Mouse (Mus musculus) forebrain, embryonic 16.5 days (tissue): ENCODE measurements around the gene D430041D05Rik. TPM values are rescaled to one million over a fixed set of nuclear protein-coding genes. Genes with fewer than 3 reads are reported as not detected.
"Not testable (repeated sequence)": the region's sequence is repeated elsewhere in the genome, so short reads cannot be mapped to it uniquely, and the experiment has no call there.

ENCODE experiments used
- ATAC-seq: fragments of 200-750 bp; cut with Nextera tagmentation; 2 replicates; pipeline ENCODE4 v1.8.0; 2017; ENCODE audit warnings: mild to moderate bottlenecking, moderate library complexity
- H3K27ac ChIP-seq: fragments of 300-500 bp; sonication (generic); 2 replicates; pipeline ENCODE4 v1.5.1; 2014; ENCODE audit warnings: low read length, control low read depth
- H3K27me3 ChIP-seq: fragments of 300-500 bp; sonication (generic); replicated peaks from 2 replicates; pipeline ENCODE4 v1.6.1; 2014; ENCODE audit warnings: low read length; ENCODE audit not compliant: control insufficient read depth, insufficient read depth
- H3K36me3 ChIP-seq: fragments of 300-500 bp; sonication (generic); 2 replicates; pipeline ENCODE4 v1.6.1; 2014; ENCODE audit not compliant: control insufficient read depth, insufficient read depth
- H3K4me1 ChIP-seq: fragments of 300-500 bp; sonication (generic); replicated peaks from 2 replicates; pipeline ENCODE4 v1.6.1; 2014; ENCODE audit warnings: low read length; ENCODE audit not compliant: control insufficient read depth, insufficient read depth
- H3K4me2 ChIP-seq: fragments of 300-500 bp; sonication (generic); 2 replicates; pipeline ENCODE4 v1.6.1; 2014; ENCODE audit warnings: mild to moderate bottlenecking, low read length, control low read depth
- H3K4me3 ChIP-seq: fragments of 300-500 bp; sonication (generic); replicated peaks from 2 replicates; pipeline ENCODE4 v1.5.1; 2014; ENCODE audit warnings: mild to moderate bottlenecking, low read length, control low read depth
- H3K9ac ChIP-seq: fragments of 300-500 bp; sonication (generic); replicated peaks from 2 replicates; pipeline ENCODE4 v1.6.1; 2014; ENCODE audit warnings: low read depth, low read length, control low read depth
- H3K9me3 ChIP-seq: fragments of 300-500 bp; sonication (generic); 2 replicates; pipeline ENCODE4 v1.6.1; 2016; ENCODE audit warnings: low read length; ENCODE audit not compliant: control insufficient read depth
- WGBS: fragments of 180-500 bp; shearing (Covaris S2); extraction: QIAGEN DNeasy Blood & Tissue Kit; methylation state at CpG from one replicate; pipeline ENCODE4 v1.1.7; 2014; 5-methylcytosine and 5-hydroxymethylcytosine counted together
- polyA plus RNA-seq: library from polyadenylated mRNA; unstranded; fragments of >200 nt; fragmentation: Nextera tagmentation; extraction: Ambion mirVana; gene quantifications from 2 replicates; pipeline ENCODE4 v1.2.1, GENCODE M21; 2015

Gene D430041D05Rik
- polyA plus RNA-seq, 1 experiment from 2014 or later = 14.9 TPM

DNA sequence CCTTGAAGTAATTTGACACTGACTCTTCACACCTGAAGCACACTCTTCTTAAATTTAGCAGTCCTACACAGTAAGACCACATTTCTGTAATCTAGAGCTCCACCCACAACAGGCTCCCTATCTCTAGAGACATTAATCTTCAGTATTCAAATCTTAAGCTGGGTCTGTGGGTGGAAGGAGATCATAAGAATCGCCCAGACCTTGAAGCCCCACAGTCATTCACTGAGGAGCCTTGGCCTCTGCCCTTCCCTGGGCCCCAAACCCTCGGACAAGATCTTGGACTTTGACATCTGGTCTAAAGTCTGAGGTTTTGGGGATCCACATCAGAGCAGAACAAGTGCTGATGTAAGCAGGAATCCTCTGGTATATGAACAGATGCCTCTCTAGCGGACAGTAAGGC, 287.3 kb downstream of the D430041D05Rik start:
- WGBS = 52% methylated on average over 3 of the region's 3 CpGs
- 0 out of 2 replicates have a peak, but pooled peaks have one; percentile 3 for ATAC-seq
- peak overlapping the region; percentile 80 for H3K4me3 ChIP-seq

DNA sequence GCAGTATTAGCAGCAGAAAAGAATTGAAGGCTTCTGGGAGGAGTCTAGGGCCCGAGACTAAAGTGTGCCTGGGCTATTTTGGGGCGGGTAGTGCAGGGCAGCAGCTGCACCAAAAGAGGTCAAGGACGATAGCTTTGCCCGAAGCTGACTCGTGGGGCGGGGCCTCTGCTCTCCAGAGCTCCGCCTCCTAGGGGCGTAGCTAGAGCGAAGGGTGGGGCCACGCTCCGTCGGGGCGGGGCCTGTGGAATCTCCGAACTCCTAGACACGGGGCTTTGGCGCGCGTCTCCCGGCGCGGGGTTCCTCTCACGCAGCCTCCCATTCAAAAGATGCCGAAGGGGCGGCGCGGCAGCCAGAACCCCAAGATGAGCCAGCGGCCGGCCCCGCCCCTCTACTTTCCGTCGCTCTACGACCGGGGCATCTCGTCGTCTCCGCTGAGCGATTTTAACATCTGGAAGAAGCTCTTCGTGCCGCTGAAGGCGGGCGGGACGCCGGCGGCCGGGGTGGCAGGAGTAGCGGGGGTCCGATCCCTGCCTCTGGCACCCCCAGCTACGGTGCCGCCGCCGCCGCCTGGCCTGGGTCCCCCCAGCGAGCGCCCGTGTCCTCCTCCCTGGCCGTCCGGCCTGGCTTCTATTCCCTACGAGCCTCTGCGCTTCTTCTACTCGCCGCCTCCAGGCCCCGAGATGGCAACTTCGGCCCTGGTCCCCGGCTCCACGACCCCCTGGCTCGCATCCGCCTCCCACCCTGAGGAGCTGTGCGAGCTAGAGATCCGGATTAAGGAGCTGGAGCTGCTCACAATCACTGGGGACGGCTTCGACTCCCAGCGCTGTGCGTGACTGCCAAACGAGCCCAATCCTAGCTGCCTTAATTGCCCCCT, 288.1 kb downstream of the D430041D05Rik start, which contains the start of gene A930018P22Rik:
TSS of gene A930018P22Rik (plus strand) at position 265 of the 874 bp plus-strand sequence.
- under 1% methylated on average over 68 of the region's 74 CpGs for WGBS
- H3K27me3 ChIP-seq = no peaks in the 10 kb centered on the region; the same call in 1 of the 2 replicates
- H3K27ac ChIP-seq = no peak within 1 kb of the TSS
- no peaks in the 10 kb centered on the region for H3K36me3 ChIP-seq
- peak within 1 kb of the TSS; percentile 97 for H3K4me2 ChIP-seq
- no peaks in the 10 kb centered on the region for H3K9me3 ChIP-seq
- peaks cover 6% of the 10 kb centered on the region for H3K4me1 ChIP-seq
- peak within 1 kb of the TSS; percentile 80 for H3K4me3 ChIP-seq
- peak within 1 kb of the TSS; percentile 71 for H3K9ac ChIP-seq
- ATAC-seq = peak; percentile 97

More for the DNA sequence above, 287.3 kb downstream of the D430041D05Rik start:
- Histone ChIP-seq H3K27me3 (no peaks in the 10 kb centered on the region; the same call in 1 of the 2 replicates), H3K27ac (no peak overlapping the region), H3K36me3 (no peaks in the 10 kb centered on the region), H3K4me2 (peak overlapping the region; percentile 97), H3K9ac (no peak overlapping the region), H3K4me1 (peaks cover 6% of the 10 kb centered on the region), H3K9me3 (no peaks in the 10 kb centered on the region)

DNA sequence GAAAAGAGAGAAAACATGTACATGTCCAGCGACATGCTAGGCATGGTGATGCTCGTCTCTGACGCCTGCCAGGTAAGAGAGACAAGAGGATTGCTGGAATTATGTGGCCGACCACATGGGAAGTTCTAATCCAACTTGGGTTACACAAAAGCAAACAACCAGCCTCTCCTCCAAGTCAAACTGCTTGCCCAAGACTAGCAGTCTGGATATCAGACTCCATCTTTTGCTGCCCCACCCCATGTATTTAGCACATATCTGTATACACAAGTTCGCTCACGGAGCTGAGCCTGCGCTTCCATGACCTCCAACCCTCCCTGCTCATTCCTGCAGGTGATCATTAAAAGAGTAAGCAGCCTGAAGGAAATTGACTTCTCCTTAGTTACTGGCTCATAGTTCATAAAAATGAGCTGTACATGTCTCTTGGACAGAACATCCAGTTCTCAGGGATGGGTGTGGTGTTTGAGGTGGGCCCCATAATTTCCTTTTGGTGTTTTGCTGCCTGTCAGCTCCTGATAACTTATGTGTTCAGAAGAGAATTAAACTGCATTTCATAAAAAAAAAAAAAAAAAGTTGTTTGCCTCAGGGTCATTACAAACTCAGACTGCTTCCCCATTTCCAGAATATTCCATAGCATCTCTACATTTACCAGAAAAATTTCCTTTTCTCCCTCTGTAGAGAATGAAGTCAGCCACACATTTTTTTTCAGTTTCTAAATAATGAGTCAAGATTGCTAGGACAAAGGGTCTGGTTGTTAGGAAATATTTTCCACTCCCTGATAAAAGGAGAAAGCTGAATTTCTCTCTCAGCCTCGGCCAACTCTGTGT, 288.9 kb downstream of the D430041D05Rik start:
- Histone ChIP-seq H3K4me1 (peaks cover 6% of the 10 kb centered on the region), H3K27me3 (no peaks in the 10 kb centered on the region; the same call in 1 of the 2 replicates), H3K9me3 (no peaks in the 10 kb centered on the region), H3K4me2 (peak overlapping the region; percentile 97), H3K9ac (0 out of 2 replicates have a peak overlapping the region, but pooled peaks have one; percentile 47), H3K27ac (no peak overlapping the region), H3K36me3 (no peaks in the 10 kb centered on the region), H3K4me3 (peak overlapping the region; percentile 80)
- no peak for ATAC-seq
- WGBS = 82% methylated on average over 8 of the region's 8 CpGs

DNA sequence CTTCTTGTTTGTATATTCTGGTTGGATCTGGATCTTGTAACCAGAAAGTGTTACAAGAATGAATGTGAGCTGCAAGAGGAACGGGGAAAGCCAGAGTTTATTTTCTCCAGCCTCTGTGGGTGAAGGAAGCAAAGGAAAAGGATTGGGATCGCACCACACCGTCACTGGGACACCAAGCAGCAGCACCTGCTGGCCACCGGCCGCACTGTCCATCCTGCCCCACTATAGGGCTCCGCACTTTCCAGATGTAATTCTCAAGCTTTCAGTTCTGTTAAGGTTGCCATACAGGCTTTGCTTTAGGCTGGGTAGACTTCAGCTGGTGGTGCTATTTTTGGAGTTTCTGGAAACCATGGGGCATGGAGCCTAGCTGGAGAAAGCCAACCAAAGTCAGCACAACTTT, 290.5 kb downstream of the D430041D05Rik start:
- peaks cover 6% of the 10 kb centered on the region for H3K4me1 ChIP-seq
- no peak overlapping the region for H3K4me3 ChIP-seq
- no peak overlapping the region for H3K4me2 ChIP-seq
- WGBS = 58% methylated on average over 6 of the region's 6 CpGs
- H3K9ac ChIP-seq = no peak overlapping the region
- ATAC-seq = no peak
- no peaks in the 10 kb centered on the region; the same call in 1 of the 2 replicates for H3K27me3 ChIP-seq
- H3K36me3 ChIP-seq = no peaks in the 10 kb centered on the region
- no peak overlapping the region for H3K27ac ChIP-seq
- no peaks in the 10 kb centered on the region for H3K9me3 ChIP-seq

DNA sequence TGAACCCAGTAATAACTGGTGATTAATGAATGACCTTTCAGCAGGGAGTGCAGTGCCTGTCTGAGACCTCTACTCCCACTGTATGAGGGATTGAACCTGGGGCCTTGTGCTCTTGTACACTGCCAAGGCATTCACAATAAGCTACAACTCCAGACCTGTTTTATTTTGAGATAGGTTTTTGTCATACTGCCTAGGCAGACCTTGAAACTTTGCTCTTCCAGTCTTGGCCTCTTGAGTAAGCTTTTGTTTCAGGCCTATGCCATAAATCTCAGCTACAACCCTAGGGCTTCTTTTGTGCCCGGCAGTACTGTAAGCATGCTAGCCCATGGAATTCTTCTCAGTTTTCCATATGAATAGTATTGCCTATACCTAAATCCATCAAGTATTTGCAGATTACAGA, 291.7 kb downstream of the D430041D05Rik start:
- Histone ChIP-seq H3K27ac (no peak overlapping the region), H3K4me3 (no peak overlapping the region), H3K4me1 (peaks cover 6% of the 10 kb centered on the region), H3K4me2 (no peak overlapping the region), H3K36me3 (no peaks in the 10 kb centered on the region), H3K9me3 (no peaks in the 10 kb centered on the region), H3K27me3 (no peaks in the 10 kb centered on the region; the same call in 1 of the 2 replicates), H3K9ac (no peak overlapping the region)
- 74% methylated on average over 1 of the region's 1 CpGs for whole genome bisulfite sequencing
- no peak for ATAC-seq

DNA sequence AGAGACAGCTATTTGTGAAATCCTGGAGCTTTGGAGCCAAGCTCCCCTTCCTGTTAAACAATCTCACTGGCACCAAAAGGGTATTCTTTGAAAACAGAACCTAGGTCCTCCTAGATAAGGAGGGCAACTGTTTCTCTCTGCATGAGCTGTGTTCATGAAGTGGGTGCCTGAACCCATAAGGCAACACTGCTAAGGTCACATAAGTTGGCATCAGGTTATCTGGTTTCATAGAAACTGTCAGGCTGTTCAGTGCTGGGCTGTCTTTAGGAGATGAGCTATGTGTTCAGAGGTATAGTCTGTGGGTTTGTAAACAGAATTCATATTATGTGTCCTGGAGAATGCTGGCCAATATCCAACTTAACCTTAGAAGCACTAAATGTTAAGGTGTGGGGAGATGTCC, 293.6 kb downstream of the D430041D05Rik start:
- not testable (repeated sequence) for H3K36me3 ChIP-seq, ATAC-seq

DNA sequence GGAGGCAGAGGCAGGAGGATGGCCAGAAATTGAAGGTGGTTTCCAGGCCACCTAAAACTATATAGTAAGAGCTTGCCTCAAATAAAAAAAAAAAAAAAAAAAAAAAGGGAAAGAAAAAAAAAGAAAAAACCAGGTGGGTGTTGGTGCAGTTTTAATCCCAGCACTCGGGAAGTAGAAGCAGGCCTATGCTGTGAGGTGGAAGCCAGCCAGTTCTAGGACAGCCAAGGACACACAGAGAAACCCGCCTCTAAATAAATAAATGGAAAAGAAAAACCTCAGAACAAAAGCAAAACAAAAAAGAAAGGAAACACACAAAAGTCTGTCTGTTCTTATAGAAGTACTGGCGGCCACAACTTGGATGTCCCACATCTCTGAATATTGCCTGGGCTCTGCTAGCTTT, 295.9 kb downstream of the D430041D05Rik start:
- ATAC-seq = no peak
- Histone ChIP-seq H3K36me3 (no peaks in the 10 kb centered on the region), H3K27ac (no peak overlapping the region), H3K27me3 (no peaks in the 10 kb centered on the region), H3K9me3 (no peaks in the 10 kb centered on the region), H3K9ac (no peak overlapping the region), H3K4me3 (no peak overlapping the region), H3K4me1 (no peaks in the 10 kb centered on the region), H3K4me2 (no peak overlapping the region)
- 60% methylated on average over 3 of the region's 3 CpGs for WGBS

More for the DNA sequence above, 293.6 kb downstream of the D430041D05Rik start:
- H3K27me3 ChIP-seq, H3K4me1 ChIP-seq, H3K9ac ChIP-seq, H3K4me3 ChIP-seq, H3K27ac ChIP-seq, H3K4me2 ChIP-seq, H3K9me3 ChIP-seq: not testable (repeated sequence)

DNA sequence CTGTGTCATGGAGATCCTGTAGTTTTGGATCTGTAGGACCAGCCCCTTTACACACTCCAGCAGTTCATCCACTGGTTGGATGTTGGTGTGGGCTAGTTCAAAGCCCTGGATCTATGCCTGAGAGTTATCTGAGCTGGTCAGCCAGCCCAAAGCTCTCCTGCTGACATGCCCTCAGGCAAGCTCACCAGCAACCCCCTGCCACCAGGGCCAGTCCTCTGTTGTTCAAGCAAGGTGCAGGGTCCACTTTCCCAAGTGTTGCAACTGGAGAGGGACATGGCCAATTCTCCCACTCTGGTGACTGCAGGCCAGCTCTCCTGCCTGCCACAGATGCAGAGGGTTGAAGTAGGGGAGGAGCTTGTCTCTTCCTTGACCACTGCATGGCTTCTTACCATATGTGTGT, 297.2 kb downstream of the D430041D05Rik start:
- not testable (repeated sequence) for H3K36me3 ChIP-seq, H3K4me1 ChIP-seq, H3K27ac ChIP-seq, H3K9ac ChIP-seq, H3K27me3 ChIP-seq, H3K9me3 ChIP-seq, ATAC-seq, H3K4me2 ChIP-seq, H3K4me3 ChIP-seq

DNA sequence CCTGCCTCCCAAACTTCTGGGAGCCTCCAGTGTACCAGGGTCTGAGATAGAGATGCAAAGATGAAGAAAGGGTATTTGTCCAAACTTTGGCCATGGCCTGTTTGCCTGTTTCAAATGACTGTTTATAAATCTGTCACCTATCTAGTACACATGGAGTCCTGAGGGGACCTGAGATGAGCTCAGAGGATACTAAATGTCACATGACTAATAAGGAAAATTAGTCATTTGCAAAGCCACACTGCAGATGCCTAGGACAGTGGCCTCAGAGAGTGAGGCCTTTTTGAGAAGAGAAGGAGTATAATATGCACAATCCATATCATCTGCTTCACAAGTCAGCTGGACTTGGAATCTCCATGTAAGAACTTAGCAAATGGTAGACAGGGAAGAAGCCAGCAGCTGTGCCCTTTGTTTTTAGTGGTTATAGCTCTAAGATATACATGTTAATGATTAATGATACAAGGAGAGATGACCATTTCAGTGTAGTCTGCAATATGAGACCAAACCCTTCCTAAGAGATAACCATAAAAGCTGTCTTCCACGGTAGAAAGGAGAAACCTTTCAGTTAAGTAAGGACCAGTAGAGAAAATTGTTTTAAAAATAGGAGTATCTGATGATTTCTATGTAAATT, 299.5 kb downstream of the D430041D05Rik start:
- H3K9ac ChIP-seq, H3K4me1 ChIP-seq, H3K9me3 ChIP-seq, H3K27ac ChIP-seq, H3K27me3 ChIP-seq, ATAC-seq, H3K4me2 ChIP-seq, H3K36me3 ChIP-seq, H3K4me3 ChIP-seq: not testable (repeated sequence)
- no CpG with 5 or more reads among the region's 1 CpGs for WGBS
